In the genomic region with DNA sequence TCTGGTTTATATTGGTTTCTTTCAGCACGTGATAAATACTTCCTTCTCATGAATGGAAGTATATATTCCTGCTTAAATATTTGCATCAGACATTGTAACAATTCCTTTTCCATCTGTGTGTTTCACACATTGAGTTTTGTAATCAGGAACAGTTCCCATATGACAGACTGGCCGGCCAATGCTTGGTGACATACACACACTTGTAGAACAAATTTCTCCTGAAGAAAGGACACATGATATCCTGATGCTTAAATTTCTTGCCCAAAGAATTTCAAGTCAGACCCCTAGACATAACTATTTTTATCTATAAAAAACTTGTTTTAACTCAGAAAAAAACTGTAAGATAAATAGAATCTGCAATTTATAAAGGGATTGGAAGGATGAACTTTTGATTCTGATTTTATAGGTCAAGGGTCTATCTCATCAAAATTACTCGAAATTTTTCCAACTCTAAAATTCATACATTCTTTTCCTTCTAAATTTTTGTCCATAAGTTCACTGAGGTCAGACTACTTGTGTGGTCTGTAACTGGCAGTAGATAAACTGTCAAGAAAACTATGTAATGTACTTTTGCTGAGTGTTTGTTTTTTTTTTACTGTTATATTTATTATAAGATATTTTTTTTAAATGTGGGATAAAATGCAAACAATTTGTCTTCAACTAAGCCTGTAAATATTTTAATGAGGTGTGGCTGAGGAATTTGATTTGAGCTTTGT, we compare ENCODE assay signal across 22 mouse cellular contexts. TPM values are rescaled to one million over a fixed set of nuclear protein-coding genes. Genes with fewer than 3 reads are reported as not detected.
"Had no signal": no experiment of that assay in that cellular context is flagged by ENCODE, and none has a peak within 500 bp of the region (broad histone marks: within the 10 kb centered on the region; RNA-seq: fewer than 3 reads in every experiment).

No protein-coding gene starts in this region.

- H3K27ac ChIP-seq: neural tube, embryonic 13.5 days; neural tube, embryonic 15.5 days; stomach, embryonic 15.5 days; stomach, postnatal 0 days had no signal

- H3K4me1 ChIP-seq: neural tube, embryonic 13.5 days; neural tube, embryonic 15.5 days; stomach, embryonic 15.5 days had no signal

- DNase-seq: retina, postnatal 1 day; right cerebral cortex, adult 18-20 months; right cerebral cortex, postnatal 14 days; right cerebral cortex, postnatal 25 days; right cerebral cortex, postnatal 4 days; spleen, adult 18-20 months; thymus, adult 18-20 months; thymus, adult 2 months; thymus, postnatal 14 days; thymus, postnatal 25 days; thymus, postnatal 36 days; thymus, postnatal 4 days had no signal

- H3K4me3 ChIP-seq: neural tube, embryonic 13.5 days; neural tube, embryonic 15.5 days; stomach, embryonic 15.5 days had no signal

- H3K36me3 ChIP-seq: neural tube, embryonic 13.5 days; neural tube, embryonic 15.5 days; stomach, embryonic 15.5 days had no signal

- H3K27me3 ChIP-seq: neural tube, embryonic 13.5 days; neural tube, embryonic 15.5 days; stomach, embryonic 15.5 days had no signal

- H3K9me3 ChIP-seq: neural tube, embryonic 13.5 days; neural tube, embryonic 15.5 days; stomach, embryonic 15.5 days had no signal

- H3K4me2 ChIP-seq: neural tube, embryonic 13.5 days; neural tube, embryonic 15.5 days; stomach, embryonic 15.5 days had no signal

- H3K9ac ChIP-seq: neural tube, embryonic 13.5 days; neural tube, embryonic 15.5 days; stomach, embryonic 15.5 days had no signal

RNA-seq across cellular contexts. Expression of a gene that starts 18.4 kb away (rescaled TPM):
- polyA plus RNA-seq: neural tube, embryonic 13.5 days; neural tube, embryonic 14.5 days; neural tube, embryonic 15.5 days; small intestine, adult 2 months; spleen, adult 2 months; urinary bladder, adult 2 months had no signal

RNA-seq across cellular contexts. Expression of a gene that starts 27.9 kb away (rescaled TPM):
- polyA plus RNA-seq: neural tube, embryonic 14.5 days; spleen, adult 2 months; thymus, postnatal 0 days; urinary bladder, adult 2 months had no signal

RNA-seq across cellular contexts. Expression of a gene that starts 59.3 kb away (rescaled TPM):
- polyA plus RNA-seq: spleen, adult 2 months; testis, adult 2 months; thymus, adult 2 months; urinary bladder, adult 2 months had no signal
